ENCODE assay signal across 8 mouse cellular contexts in the genomic region with DNA sequence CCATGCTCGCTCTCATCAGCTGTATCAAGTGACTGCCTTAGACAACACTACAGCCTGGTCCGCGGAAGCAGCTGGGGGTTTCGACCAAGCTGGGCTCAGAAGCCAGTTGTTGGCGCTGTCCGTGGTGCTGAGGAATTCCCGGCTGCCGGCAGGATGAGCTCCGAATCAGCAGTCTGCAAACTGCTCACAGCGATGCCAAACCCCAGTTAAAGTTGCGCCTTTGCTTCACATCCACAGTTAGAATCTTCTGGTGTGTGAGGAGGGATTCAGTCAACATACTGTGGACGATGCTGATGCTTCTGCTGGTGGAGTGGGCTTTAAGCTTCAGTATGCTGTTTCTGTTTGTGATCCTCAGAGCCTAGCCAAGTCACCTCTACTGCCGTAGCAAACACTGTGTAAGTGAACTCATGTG. TPM values are rescaled to one million over a fixed set of nuclear protein-coding genes. Genes with fewer than 3 reads are reported as not detected.
DNase-seq lines count a peak whose midpoint lies in the region; ATAC-seq lines count a peak whose summit lies in the region.

TSS of gene Vwc2l (plus strand) at position 61 of the 412 bp plus-strand sequence.

- 10% methylated on average over 13 of the region's 13 CpGs for WGBS in embryonic facial prominence, embryonic 11.5 days
- WGBS in hindbrain, embryonic 12.5 days, result 9% methylated on average over 13 of the region's 13 CpGs

- H3K9me3 ChIP-seq in embryonic facial prominence, embryonic 11.5 days (replicated peaks; ENCODE audit: control insufficient read depth, low read length), result no peaks in the 10 kb centered on the region
- H3K9me3 ChIP-seq in hindbrain, embryonic 12.5 days (replicated peaks), result no peaks in the 10 kb centered on the region

- no peaks in the 10 kb centered on the region for H3K4me1 ChIP-seq in embryonic facial prominence, embryonic 11.5 days (ENCODE audit: control insufficient read depth, insufficient read depth, low read length)
- H3K4me1 ChIP-seq in hindbrain, embryonic 12.5 days, result no peaks in the 10 kb centered on the region; the same call in 1 of the 2 replicates

- no peak within 1 kb of the TSS for H3K27ac ChIP-seq in embryonic facial prominence, embryonic 11.5 days (replicated peaks; ENCODE audit: low read depth, low read length)
- no peak within 1 kb of the TSS; the same call in 1 of the 2 replicates for H3K27ac ChIP-seq in hindbrain, embryonic 12.5 days

- no peak within 1 kb of the TSS for H3K4me2 ChIP-seq in embryonic facial prominence, embryonic 11.5 days (ENCODE audit: low read depth, low read length)
- peak within 1 kb of the TSS; percentile 47 for H3K4me2 ChIP-seq in hindbrain, embryonic 12.5 days (replicated peaks)

- DNase-seq in ES-CJ7 (ENCODE audit: low read depth, low spot score) (peak; percentile 83), ZHBTc4 (ENCODE audit: low read depth, low spot score) (peak; percentile 77)
- peak; percentile 91 for DNase-seq in embryonic facial prominence, embryonic 11.5 days (ENCODE audit: low spot score)
- peak; percentile 8 for DNase-seq in layer of hippocampus, adult 9-10 months (ENCODE audit: low spot score)
- DNase-seq in lung, postnatal 4 days, result peak; percentile 54 to 60
- peak; percentile 64 to 69 for DNase-seq in right cerebral cortex, adult 2 months (ENCODE audit: low spot score in 2 of 2)

- H3K9ac ChIP-seq in embryonic facial prominence, embryonic 11.5 days (replicated peaks; ENCODE audit: low read length), result no peak within 1 kb of the TSS
- H3K9ac ChIP-seq in hindbrain, embryonic 12.5 days, result no peak within 1 kb of the TSS

- H3K27me3 ChIP-seq in embryonic facial prominence, embryonic 11.5 days (ENCODE audit: control insufficient read depth, insufficient read depth, low read length), result no peaks in the 10 kb centered on the region
- H3K27me3 ChIP-seq in hindbrain, embryonic 12.5 days, result no peaks in the 10 kb centered on the region

- no peaks in the 10 kb centered on the region for H3K36me3 ChIP-seq in embryonic facial prominence, embryonic 11.5 days (replicated peaks; ENCODE audit: control insufficient read depth, insufficient read depth, low read depth, low read length)
- no peaks in the 10 kb centered on the region for H3K36me3 ChIP-seq in hindbrain, embryonic 12.5 days

- H3K4me3 ChIP-seq in embryonic facial prominence, embryonic 11.5 days (ENCODE audit: low read depth, low read length), result no peak within 1 kb of the TSS
- peak within 1 kb of the TSS; percentile 23 for H3K4me3 ChIP-seq in hindbrain, embryonic 12.5 days

- peak; percentile 70; the same call in 1 of the 2 replicates for ATAC-seq in embryonic facial prominence, embryonic 11.5 days (replicated peaks; ENCODE audit: insufficient number of reproducible peaks, low FRiP score, low TSS enrichment, low read depth)
- ATAC-seq in hindbrain, embryonic 12.5 days (ENCODE audit: low FRiP score), result peak; percentile 80
- no peak for ATAC-seq in inflammation-experienced regulatory T-cells, adult 6 months

RNA-seq across cellular contexts. Expression of gene Vwc2l, which starts in this region (rescaled TPM):
- 0.22 and 0.24 TPM in 2 replicates for polyA plus RNA-seq in embryonic facial prominence, embryonic 11.5 days (2014; fragmentation: Nextera tagmentation; extraction: Ambion mirVana)
- polyA plus RNA-seq in hindbrain, embryonic 12.5 days (2016; fragmentation: Nextera tagmentation; extraction: Ambion mirVana), result 3.5 TPM in 2 replicates
- polyA plus RNA-seq in inflammation-experienced regulatory T-cells, adult 6 months (2017; shearing (Covaris generic)), result not detected

Comparison
In these comparisons a context has a peak if more than half of its experiments do, and no peak if none do; other contexts are left out.
1. Peak in DNase-seq and ATAC-seq in embryonic facial prominence, embryonic 11.5 days; RNA of the gene not detected or under 1 TPM.
2. DNase-seq: peak in every context shown above with its lines; median percentile 91 in embryonic facial prominence, embryonic 11.5 days; 83 in ES-CJ7; 77 in ZHBTc4; 66 in right cerebral cortex, adult 2 months; 57 in lung, postnatal 4 days; 8 in layer of hippocampus, adult 9-10 months.